Mouse (Mus musculus) liver, embryonic 11.5 days (tissue): ENCODE data around the gene Mbnl1. TPM values are rescaled to one million over a fixed set of nuclear protein-coding genes. Genes with fewer than 3 reads are reported as not detected.
"Not testable (repeated sequence)": the region's sequence is repeated elsewhere in the genome, so short reads cannot be mapped to it uniquely, and the experiment has no call there.

Experiments used
- ATAC-seq: fragments of 200-750 bp; cut with Nextera tagmentation; replicated peaks from 2 replicates; pipeline ENCODE4 v1.8.0; 2017; ENCODE audit warnings: moderate number of reproducible peaks, mild to moderate bottlenecking, moderate TSS enrichment, moderate library complexity; ENCODE audit not compliant: low FRiP score
- DNase-seq: peaks from one replicate; pipeline ENCODE4 v3.0.0-alpha.2; 2017; ENCODE audit warnings: low spot score
- H3K27ac ChIP-seq: fragments of 300-500 bp; sonication (generic); 2 replicates; pipeline ENCODE4 v1.5.1; 2014; ENCODE audit warnings: mild to moderate bottlenecking, low read depth, low read length, control low read depth
- H3K27me3 ChIP-seq: fragments of 300-500 bp; sonication (generic); replicated peaks from 2 replicates; pipeline ENCODE4 v1.6.1; 2014; ENCODE audit warnings: low read length, mixed read lengths; ENCODE audit not compliant: control insufficient read depth, insufficient read depth
- H3K36me3 ChIP-seq: fragments of 300-500 bp; sonication (generic); 2 replicates; pipeline ENCODE4 v1.6.1; 2014; ENCODE audit warnings: mild to moderate bottlenecking, low read length, moderate library complexity, mixed read lengths; ENCODE audit not compliant: control insufficient read depth, insufficient read depth
- H3K4me1 ChIP-seq: fragments of 300-500 bp; sonication (generic); replicated peaks from 2 replicates; pipeline ENCODE4 v1.6.1; 2014; ENCODE audit warnings: low read length, mixed read lengths; ENCODE audit not compliant: control insufficient read depth, insufficient read depth
- H3K4me2 ChIP-seq: fragments of 300-500 bp; sonication (generic); 2 replicates; pipeline ENCODE4 v1.6.1; 2014; ENCODE audit warnings: mild to moderate bottlenecking, control low read depth, moderate library complexity
- H3K4me3 ChIP-seq: fragments of 300-500 bp; sonication (generic); 2 replicates; pipeline ENCODE4 v1.5.1; 2014; ENCODE audit warnings: low read depth, low read length, control low read depth
- H3K9ac ChIP-seq: fragments of 300-500 bp; sonication (generic); 2 replicates; pipeline ENCODE4 v1.6.1; 2014; ENCODE audit warnings: low read depth, low read length, control low read depth
- H3K9me3 ChIP-seq: fragments of 300-500 bp; sonication (generic); 2 replicates; pipeline ENCODE4 v1.6.1; 2016; ENCODE audit warnings: low read length, inconsistent platforms, mixed read lengths; ENCODE audit not compliant: control insufficient read depth
- WGBS: fragments of 180-500 bp; shearing (Covaris S2); extraction: QIAGEN DNeasy Blood & Tissue Kit; methylation state at CpG from one replicate; pipeline ENCODE4 v1.1.7; 2014; 5-methylcytosine and 5-hydroxymethylcytosine counted together
- polyA plus RNA-seq: library from polyadenylated mRNA; unstranded; fragments of >200 nt; fragmentation: Nextera tagmentation; extraction: Ambion mirVana; gene quantifications from 2 replicates; pipeline ENCODE4 v1.2.1, GENCODE M21; 2014

The Mbnl1 gene
- polyA plus RNA-seq, 1 experiment from 2014 or later = 242 TPM

- not testable (repeated sequence) for ATAC-seq, H3K27ac ChIP-seq, H3K9ac ChIP-seq, H3K27me3 ChIP-seq, H3K36me3 ChIP-seq, H3K9me3 ChIP-seq, H3K4me1 ChIP-seq, H3K4me3 ChIP-seq, H3K4me2 ChIP-seq, DNase-seq
- 36% methylated on average over 2 of the region's 3 CpGs for WGBS
Observed at GRCm38 (mm10) chr3:60469170-60469805, 3.3 kb upstream of the Mbnl1 start.

DNA sequence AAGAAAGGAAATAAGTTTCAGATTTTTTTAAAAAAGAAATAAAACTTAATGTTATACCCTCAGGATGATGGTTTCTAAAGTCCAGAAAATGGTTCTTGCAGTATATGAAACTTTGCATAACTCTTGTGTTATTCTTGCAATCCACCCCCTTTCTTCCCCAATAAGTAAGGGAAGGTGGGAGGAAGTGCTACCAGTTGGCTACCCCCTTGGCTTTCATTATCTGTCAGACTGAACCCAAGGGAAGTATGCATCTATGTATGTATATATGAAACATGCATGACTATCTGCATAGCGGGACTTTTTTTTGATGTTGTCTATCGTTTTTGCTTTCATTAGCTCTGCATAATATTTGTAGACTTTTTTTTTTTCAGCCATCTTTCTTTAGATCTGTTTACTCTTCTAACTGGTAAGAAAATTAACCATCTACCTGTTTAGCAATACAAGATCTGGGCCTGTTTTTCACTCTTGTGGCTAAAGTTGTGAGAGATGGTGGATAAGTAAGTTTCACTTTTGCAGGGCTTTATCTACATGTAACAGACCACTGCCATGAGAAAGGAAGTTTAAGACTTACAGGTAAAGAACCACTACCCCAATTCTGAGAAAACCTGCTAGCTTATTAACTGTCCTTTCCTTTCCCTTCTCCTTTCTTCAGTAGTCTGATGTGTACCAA lies 484 bp upstream of the Mbnl1 start:
- no peaks in the 10 kb centered on the region for H3K27me3 ChIP-seq
- no peaks in the 10 kb centered on the region for H3K36me3 ChIP-seq
- H3K4me3 ChIP-seq = peak overlapping the region; percentile 39
- 62% methylated on average over 2 of the region's 2 CpGs for WGBS
- H3K4me2 ChIP-seq = peak overlapping the region; percentile 57
- no peak for DNase-seq
- H3K9ac ChIP-seq = peak overlapping the region; percentile 55
- peak overlapping the region; percentile 96 for H3K27ac ChIP-seq
- H3K9me3 ChIP-seq = no peaks in the 10 kb centered on the region
- peaks cover 5% of the 10 kb centered on the region; the same call in 1 of the 2 replicates for H3K4me1 ChIP-seq
- peak; percentile 86 for ATAC-seq

- H3K4me1 ChIP-seq = peaks cover 5% of the 10 kb centered on the region; the same call in 1 of the 2 replicates
- no peak; the same call in 1 of the 2 replicates for ATAC-seq
- H3K9ac ChIP-seq = peak overlapping the region; percentile 49
- H3K4me3 ChIP-seq = peak overlapping the region; percentile 37
- H3K4me2 ChIP-seq = peak overlapping the region; percentile 49
- DNase-seq = no peak
- H3K27me3 ChIP-seq = no peaks in the 10 kb centered on the region
- no peaks in the 10 kb centered on the region for H3K9me3 ChIP-seq
- WGBS = 54% methylated on average over 11 of the region's 11 CpGs
- peak overlapping the region; percentile 71; the same call in 1 of the 2 replicates for H3K27ac ChIP-seq
- no peaks in the 10 kb centered on the region for H3K36me3 ChIP-seq
Observed at GRCm38 (mm10) chr3:60473861-60474653, 1.4 kb downstream of the Mbnl1 start.

GRCm38 (mm10) chr3:60474654-60474972 lies 2.0 kb downstream of the Mbnl1 start:
- H3K4me3 ChIP-seq = peak overlapping the region; percentile 26
- DNase-seq (no peak), ATAC-seq (no peak)
- no peaks in the 10 kb centered on the region for H3K9me3 ChIP-seq
- peak overlapping the region; percentile 25; the same call in 1 of the 2 replicates for H3K9ac ChIP-seq
- no peaks in the 10 kb centered on the region for H3K36me3 ChIP-seq
- peak overlapping the region; percentile 49 for H3K4me2 ChIP-seq
- peaks cover 5% of the 10 kb centered on the region; the same call in 1 of the 2 replicates for H3K4me1 ChIP-seq
- no peaks in the 10 kb centered on the region for H3K27me3 ChIP-seq
- H3K27ac ChIP-seq = no peak overlapping the region
- 80% methylated on average over 3 of the region's 3 CpGs for WGBS

DNA sequence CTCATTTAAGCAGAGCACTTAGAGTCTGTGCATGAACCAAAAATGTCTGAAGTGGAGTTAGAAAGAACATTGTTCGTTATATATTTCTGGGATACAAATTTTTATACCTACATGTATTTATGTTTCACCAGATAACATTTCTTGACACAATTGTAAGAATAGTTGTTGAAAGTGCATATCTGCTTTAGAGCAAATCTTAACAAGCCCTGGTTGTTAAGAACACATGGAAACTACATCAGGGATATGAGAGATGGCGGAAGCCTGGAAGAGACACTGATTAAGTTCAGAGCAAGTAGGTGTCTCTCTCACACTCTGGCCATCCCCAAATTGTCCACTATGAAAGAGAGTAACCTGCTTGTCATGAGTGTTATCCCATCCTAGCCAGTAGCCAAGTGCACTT lies 2.4 kb downstream of the Mbnl1 start:
- H3K9me3 ChIP-seq = no peaks in the 10 kb centered on the region
- H3K4me3 ChIP-seq = peak overlapping the region; percentile 26
- H3K27me3 ChIP-seq = no peaks in the 10 kb centered on the region
- ATAC-seq = no peak
- H3K27ac ChIP-seq = no peak overlapping the region
- no peaks in the 10 kb centered on the region for H3K36me3 ChIP-seq
- H3K4me1 ChIP-seq = peaks cover 5% of the 10 kb centered on the region; the same call in 1 of the 2 replicates
- no peak for DNase-seq
- 77% methylated on average over 2 of the region's 2 CpGs for WGBS
- peak overlapping the region; percentile 49 for H3K4me2 ChIP-seq
- H3K9ac ChIP-seq = peak overlapping the region; percentile 25; the same call in 1 of the 2 replicates

DNA sequence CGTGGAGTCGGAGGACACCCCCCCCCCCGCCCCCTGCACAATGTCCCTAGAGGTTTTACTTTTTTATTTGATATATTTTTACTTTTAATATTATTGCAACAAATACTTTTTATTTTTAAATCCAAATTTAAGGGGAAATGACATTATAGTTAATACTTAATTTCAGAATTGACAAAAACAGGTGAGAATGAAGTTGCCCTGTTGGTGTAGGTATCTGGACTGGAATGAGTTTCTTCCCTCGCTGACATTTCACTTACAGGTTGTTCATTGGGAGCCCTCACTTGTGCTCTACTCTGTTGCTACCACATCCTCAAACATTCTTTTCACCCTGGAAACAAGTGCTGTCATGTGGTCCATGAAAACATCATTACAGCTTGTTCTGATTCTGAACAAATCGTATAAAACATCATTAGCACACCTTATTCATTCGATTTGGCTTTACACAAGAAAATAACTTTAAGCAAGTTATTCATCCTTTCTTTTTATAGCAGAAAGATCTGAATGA lies 4.2 kb downstream of the Mbnl1 start:
- H3K27ac ChIP-seq = no peak overlapping the region
- H3K9me3 ChIP-seq = no peaks in the 10 kb centered on the region
- ATAC-seq = no peak
- 80% methylated on average over 6 of the region's 6 CpGs for WGBS
- H3K4me1 ChIP-seq = no peaks in the 10 kb centered on the region; the same call in 1 of the 2 replicates
- no peak overlapping the region for H3K4me2 ChIP-seq
- H3K36me3 ChIP-seq = no peaks in the 10 kb centered on the region
- no peak overlapping the region for H3K9ac ChIP-seq
- H3K4me3 ChIP-seq = no peak overlapping the region
- no peak for DNase-seq
- H3K27me3 ChIP-seq = no peaks in the 10 kb centered on the region

GRCm38 (mm10) chr3:60478433-60478832 lies 5.8 kb downstream of the Mbnl1 start:
- H3K9me3 ChIP-seq = no peaks in the 10 kb centered on the region
- no peak overlapping the region for H3K4me2 ChIP-seq
- H3K27me3 ChIP-seq = no peaks in the 10 kb centered on the region
- DNase-seq (no peak), ATAC-seq (no peak)
- peaks cover 4% of the 10 kb centered on the region for H3K4me1 ChIP-seq
- no peak overlapping the region for H3K9ac ChIP-seq
- H3K4me3 ChIP-seq = no peak overlapping the region
- WGBS = 51% methylated on average over 2 of the region's 2 CpGs
- no peak overlapping the region for H3K27ac ChIP-seq
- H3K36me3 ChIP-seq = no peaks in the 10 kb centered on the region

DNA sequence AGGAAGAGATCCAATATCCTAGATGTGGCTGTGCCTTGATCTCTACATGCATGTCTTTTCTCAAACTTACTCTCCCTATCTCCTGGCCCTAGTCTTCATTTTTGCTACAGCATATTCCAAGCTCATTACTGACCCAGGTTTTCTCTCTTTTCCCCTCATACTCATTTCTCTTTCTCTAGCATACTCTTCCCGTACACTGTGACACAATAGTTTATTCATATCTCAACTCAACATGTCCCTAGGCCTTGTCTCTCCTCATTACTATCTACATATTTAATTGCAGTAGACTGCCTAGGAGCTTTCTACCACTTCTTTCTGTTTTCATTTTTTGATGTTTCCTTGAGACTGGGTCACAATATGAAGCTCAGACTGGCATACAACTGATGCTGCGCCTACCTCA lies 8.1 kb downstream of the Mbnl1 start:
- Histone ChIP-seq H3K27me3 (no peaks in the 10 kb centered on the region), H3K9me3 (no peaks in the 10 kb centered on the region), H3K9ac (no peak overlapping the region), H3K36me3 (no peaks in the 10 kb centered on the region), H3K4me1 (peaks cover 4% of the 10 kb centered on the region), H3K4me2 (no peak overlapping the region), H3K27ac (no peak overlapping the region), H3K4me3 (no peak overlapping the region)
- DNase-seq (no peak), ATAC-seq (no peak)
- WGBS = 82% methylated on average over 2 of the region's 2 CpGs
